Mouse (Mus musculus): ENCODE measurements around the gene Gm20696.

Gene Gm20696

DNA sequence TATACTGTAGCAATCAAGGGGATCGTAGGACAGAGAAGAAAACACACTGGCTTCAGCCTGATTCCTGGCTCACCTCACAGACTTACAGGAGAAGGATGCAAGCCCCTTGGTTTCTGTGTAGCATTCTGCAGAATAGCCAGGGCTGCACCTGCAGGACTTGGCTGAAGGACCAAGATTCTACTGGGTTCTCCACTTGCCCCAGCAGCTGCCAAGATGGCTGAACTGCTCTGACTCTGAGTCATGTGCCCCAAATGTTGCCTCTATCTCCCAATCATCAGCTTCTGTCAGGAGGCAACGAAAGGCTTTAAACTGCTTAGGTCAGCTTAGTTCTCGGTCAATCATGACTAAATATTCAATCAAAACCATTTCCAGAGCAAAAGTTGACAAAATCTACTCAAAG, 42.1 kb downstream of the Gm20696 start:
- no peak for DNase-seq (ENCODE audit: low spot score)

DNA sequence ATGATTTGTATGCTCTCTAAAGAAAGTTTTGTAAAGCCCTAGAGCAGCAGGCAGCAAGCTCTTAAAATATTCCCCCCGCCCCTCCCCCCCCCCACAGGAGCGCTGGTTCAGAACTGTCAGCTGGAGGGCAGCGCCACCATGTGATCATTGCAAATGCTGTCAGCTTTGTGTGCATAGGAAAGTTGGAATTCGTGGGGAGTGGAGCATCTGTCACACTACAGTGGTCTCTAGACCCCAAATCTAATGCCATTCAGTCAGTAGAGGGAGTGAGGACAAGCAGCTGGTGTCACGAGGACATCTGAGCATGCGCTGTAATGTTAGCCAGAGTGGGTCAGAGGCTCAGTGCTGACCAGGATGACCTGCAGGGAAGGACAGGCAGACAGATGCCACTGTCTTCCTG, 43.0 kb downstream of the Gm20696 start:
- DNase-seq (ENCODE audit: low spot score): no peak

DNA sequence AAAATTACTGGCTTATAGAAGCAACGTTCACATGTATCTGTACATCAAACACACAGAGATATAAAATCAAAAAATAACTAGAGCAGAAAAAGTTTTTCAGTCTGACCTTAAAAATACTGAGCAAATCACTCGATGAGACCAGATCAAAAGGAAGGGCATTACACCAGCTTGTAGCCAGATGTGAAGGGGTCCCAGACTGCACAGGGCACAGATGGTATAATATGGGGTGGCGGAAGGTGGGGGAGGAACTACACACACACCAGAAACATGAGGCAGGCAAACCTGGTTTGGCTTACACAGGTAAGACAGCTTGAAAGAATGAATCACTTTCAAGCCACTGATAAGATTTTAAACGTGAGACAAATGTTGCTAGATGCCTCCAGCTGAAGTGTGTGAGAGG, 45.4 kb downstream of the Gm20696 start:
- DNase-seq (ENCODE audit: low spot score): no peak

DNA sequence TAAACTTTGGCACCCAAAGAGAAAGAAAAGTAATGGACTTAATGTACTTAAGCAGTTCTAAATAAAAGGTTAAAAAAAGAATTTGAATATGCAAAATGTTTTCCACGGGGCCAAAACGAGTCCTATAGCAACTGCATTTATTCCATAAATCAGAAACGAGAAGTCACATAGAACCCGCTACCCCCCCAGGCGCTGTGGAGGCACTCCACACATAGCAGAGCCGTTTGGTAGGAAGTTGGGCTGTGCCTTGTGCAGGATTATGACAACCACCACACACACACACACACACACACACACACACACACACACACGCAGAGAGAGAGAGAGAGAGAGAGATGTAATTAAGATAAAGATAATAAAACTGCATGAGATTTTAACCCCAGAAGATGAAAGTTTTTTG, 46.1 kb downstream of the Gm20696 start:
- no peak for DNase-seq (ENCODE audit: low spot score)

DNA sequence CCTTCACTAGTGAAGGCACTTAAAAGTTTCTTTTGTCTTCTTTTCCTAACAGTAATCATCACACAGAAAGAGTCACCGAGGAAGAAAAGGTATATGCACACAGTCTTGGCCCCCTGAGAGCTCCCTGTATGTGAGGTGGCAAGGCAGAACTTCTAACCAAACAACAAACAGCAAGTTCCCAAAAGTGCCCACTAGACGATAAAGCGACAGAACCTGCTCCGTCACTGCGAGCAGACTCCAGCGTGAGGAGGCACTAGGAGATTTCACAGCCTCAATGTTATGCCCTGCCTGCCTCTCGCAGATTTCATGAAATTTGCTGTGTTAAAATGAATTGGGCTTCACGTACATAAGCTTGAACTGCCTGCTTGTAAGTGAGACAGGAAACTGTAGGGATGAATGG, 46.6 kb downstream of the Gm20696 start:
- DNase-seq (ENCODE audit: low spot score): no peak

DNA sequence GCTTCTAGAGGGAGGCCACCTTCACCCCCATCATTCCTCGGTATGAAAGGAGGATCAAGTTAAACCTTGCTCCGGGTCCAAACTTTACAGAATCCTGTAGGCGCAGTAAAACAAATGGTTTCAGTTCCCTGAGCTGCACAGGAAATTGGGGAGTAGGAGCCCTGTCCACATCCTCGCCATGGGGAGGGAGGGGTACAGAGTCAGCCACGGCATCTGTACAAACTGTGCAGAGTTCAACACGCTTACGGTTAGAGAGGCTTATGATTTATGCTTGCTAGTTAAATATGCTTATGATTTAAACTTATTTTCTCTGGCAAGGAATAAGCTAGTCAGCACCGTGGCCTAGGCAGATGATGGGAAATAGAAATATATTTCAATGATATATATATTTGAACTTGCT, 47.1 kb downstream of the Gm20696 start:
- no peak for DNase-seq (ENCODE audit: low spot score)

DNA sequence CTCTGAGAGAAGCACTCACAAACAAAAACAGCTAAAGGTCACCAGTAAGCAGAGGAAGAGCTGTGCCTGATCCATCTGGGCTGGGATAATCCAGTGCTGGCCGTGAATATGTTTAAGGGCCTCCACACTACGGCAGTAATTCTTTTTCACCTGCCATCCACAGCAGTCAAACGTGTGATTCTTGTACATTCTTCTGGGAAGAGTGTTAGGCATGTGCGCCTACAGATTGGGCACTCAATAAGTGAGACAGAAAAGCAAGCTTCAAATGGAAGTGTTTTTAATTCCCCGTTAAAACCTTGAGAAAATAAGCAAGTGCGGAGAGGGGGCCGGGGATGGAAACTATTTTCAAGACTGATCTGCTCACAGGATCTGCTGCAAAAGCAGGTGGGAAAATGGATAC, 48.7 kb downstream of the Gm20696 start:
- no peak for DNase-seq (ENCODE audit: low spot score)

DNA sequence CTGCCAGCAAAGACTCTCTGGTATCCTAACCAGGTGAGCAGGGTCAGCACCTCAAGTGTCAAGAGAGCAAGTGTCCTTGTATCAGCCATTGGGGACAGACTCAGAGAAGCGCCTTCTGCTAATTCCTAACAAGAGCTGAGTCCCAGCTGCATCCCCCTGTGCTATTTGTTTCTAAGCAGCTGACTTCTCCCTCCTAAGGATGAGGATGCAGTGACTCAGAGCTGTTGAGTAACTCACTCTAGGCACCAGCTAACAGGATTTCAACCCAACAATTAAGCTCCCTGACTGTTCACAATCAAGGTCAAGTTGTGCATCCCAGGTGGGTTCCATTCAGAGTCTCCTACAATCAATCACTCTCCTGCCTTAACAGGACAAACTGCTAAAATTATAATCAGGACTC, 49.2 kb downstream of the Gm20696 start:
- DNase-seq (ENCODE audit: low spot score): no peak

DNA sequence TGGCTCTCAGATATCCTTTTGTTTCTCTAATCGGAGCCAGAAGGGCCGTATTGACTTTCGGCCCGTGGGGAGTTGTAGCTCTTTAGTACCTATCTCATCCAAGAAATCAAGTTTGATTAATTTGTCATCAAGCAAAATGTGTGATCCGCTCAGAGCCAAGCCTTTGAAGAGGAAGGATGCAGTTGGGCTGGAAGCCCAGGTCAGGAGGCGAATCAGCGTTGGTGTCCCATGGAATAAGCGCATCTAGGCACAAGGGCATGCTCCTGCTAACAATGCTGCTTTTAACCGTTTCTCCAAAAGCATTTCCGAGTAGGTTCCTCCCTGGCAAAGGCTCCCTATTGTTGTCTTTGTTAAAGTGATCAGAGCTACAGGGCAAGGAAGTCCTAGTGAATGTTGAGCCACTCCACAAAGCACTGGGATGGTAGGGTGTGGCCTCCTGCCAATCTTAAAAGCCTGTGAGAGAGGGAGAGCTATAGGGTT, 51.3 kb downstream of the Gm20696 start:
- DNase-seq (ENCODE audit: low spot score): no peak

DNA sequence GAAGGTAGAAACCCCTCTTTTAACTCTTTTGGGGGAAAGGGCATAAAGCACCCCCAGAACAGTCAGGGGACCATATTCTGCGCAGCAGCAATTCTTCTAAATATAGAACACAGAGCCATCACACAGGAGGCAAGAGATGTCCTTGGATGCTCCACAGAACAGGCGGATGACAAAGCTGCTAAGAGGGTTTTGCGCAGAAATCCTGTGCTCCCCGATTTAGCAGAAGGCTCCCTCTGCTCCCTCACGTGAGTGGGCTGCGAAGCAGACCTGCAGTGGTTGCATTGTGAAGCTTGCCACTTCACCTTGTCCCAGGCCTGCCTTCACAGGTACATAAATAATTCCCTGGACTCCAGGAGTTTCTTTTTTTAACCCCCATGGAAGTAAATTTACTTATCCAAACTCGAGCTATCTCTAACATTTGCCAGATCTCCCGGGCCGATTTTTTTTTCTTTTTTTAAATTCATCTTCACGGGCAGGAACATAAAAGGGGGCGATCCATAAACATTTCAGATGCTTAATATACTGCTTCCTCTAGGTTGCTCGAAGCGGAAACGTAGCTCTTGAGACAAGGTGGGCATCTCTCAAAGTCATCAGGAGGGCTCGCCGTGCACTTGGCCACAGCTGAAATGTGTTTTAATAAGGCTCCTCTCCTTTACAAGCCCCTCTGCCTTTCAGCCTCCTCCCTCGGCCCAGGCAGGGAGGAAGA, 51.9 kb downstream of the Gm20696 start:
- no peak for DNase-seq (ENCODE audit: low spot score)

DNA sequence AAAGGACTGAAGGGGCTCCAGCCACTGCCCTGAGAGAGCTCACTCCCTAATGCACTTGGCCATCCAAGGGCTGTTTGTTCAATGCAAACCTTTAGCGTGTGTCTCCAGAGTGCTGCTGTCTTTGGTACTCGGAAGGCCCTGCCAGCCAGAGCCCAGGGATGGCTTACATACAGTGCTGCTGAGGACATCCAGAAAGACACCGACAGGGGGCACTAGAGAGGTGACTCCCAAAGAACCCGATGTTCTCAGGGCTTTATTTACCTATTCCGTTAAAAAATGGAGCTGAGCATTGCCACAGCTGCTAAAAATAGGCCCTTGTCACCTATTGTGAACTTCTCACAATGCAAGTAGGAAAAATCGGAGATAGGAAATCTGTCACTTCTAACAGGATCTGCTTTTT, 54.7 kb downstream of the Gm20696 start:
- DNase-seq (ENCODE audit: low spot score): no peak

DNA sequence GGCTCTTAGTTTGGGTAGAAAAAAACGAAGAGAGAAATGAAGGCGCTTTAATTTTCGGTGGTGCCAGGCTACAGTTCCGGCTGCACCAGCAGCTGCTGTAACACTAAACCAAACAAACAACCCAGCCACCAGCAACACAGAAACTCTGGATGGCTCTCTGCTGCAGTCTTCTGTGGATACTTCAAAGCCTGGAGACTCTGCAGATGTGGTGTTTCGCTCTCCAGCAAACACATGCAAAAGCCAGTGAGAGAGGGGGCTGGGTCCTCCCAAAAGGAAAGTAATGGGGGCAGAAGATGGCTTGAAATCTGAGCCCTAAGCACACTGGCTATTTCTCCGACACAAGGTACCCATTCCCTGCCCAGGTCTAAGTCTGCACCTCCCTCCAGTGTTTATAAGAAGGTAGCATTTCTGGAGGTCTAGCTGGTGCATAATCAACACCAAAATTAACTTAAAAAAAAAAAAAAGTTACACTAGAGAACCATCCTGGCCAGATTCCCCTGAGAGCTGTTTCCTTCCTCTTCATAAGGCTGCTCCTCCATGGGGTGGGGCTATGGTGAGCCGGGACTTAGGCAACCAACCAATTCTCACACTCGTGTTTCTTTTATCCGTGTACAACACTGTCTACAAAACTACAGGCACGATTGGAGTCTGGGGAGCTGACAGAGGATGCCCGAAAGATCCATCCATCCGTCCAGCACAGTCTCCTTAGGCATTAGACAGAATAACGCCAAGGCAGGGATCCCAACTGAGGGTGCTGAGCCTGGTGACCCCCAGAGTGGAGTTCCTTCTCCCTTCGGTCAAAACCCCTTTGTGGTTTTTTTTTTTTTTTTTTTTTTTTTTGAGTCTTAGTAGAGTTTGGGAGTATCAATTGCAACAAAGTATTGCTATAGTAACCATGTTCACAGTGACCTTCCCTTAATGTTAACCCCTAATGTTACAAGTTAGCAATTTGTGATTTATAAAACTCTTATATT, 55.9 kb downstream of the Gm20696 start:
- DNase-seq (ENCODE audit: low spot score): no peak

DNA sequence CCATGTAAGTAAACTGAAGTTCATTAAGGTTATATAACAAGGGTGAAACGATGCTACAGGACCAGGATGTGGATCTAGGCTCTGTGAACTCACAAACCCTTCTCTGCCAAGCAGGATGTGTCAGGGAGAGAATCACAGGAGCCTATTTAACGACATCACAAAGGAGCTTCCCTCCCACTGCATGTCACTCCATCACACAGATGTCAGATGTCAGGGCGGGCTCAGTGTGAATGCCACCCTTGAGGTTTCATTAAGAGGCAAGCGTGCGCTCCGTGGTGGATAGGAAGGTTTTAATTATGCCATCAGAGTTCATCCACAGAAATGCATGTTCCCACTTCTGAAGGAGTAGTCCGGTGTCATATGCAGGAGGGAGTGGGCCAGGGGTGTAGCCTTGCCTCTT, 60.5 kb downstream of the Gm20696 start:
- no peak for DNase-seq (ENCODE audit: low spot score)

DNA sequence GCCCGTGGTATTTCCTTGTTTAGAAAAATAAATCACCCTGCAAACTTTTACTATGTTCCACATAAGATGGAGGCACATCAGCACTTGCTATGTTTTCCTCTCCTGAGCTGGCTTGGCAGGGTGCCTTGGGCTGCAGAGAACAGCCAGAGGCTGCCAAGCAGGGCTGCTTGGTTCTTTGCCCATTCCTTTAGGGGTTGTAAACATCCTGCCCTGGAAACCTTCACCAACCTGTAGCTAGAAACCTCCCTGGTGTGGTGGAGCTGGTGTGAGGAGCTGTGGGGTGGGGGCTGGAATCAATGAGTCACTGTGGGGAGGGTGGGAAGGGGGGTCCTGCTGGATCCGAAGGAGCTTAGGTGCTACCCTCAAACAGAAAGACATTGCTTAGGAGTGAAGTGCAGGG, 61.8 kb downstream of the Gm20696 start:
- no peak for DNase-seq (ENCODE audit: low spot score)

DNA sequence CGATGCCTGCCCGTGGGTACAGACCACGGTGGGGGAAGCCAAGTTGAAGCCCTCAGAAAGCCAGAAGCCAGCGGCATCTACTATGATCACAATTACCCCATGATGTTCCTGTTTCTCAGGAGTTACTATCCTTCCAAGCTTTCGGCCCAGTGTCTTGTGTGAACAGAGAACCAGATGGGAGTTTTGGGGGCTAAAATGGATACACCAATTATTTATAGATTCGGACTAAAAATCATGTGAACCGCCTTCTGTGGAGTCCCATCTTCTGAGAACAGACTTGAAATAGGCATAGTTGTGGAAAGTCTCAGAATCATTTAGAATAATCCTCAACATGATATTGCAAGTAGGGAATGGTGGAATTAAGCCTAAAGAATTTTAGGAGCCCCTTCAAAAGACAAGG, 64.2 kb downstream of the Gm20696 start:
- no peak for DNase-seq (ENCODE audit: low spot score)

DNA sequence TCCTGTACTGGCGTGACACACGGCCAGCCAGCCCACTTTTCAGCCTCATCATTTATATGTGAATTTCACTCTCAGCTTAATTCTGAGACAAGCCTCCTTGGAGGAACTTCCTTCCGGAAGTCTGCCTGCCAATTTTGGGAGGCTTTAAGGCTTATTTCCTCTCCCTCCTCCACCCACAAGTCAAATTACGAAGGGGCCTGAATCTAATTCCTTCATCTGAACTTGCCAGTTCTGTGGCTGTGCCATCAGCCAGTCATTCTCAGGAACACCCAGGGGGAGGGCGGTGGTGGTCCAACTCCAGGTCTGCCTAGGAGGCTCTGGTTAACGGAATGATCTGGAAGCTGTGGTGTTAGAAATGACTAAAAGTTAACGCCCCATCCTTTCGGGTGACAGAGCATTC, 65.7 kb downstream of the Gm20696 start:
- no peak for DNase-seq (ENCODE audit: low spot score)

DNA sequence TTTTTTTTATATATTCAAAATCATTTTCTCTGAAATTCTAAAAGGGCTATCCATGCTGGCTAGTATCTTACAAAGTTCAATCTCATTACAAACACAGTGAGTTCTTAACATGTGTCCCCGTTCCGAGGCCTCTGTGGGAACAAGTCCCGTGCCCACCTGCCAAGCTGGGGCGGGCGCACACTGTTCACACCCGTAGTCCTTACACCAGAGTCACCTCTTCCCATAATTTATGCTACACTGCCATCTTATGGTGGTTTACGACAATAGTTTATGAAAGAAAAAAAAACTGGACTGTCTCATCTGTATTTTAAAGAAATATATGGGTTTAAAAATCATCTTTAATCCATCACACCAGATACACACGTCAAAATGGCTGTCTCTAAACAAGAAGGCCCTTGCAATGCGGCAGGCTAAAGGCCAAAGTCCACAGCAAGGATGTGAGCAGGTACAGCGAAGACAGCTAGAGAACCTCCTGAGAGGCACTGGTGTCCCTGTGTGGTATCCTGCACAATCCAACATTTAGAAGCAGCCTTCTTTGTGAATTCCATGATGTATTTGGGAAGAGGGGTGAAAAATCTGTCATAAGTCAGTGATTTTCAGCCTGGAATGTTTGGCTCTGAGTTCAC, 66.3 kb downstream of the Gm20696 start:
- peak; percentile 3 for DNase-seq (ENCODE audit: low spot score)

DNA sequence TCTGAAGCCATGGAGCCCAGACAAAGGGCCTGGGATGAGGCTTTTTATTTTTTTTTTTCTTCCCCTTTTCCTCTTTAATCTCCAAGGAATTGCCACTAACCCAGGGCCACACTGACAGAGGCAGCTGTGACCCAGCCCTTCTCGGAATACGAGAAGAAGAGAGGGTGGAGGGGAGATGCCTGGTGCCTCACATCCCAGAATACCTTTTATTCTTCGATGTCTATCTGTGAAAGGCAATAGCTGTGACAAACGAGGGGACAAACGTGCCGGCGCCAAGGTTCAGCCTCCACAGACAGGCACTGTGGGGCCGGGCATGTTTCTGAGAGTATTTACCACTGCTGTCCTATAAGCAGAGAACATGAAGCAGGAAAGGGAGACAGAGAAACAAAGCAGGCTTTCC, 66.9 kb downstream of the Gm20696 start:
- no peak for DNase-seq (ENCODE audit: low spot score)

DNA sequence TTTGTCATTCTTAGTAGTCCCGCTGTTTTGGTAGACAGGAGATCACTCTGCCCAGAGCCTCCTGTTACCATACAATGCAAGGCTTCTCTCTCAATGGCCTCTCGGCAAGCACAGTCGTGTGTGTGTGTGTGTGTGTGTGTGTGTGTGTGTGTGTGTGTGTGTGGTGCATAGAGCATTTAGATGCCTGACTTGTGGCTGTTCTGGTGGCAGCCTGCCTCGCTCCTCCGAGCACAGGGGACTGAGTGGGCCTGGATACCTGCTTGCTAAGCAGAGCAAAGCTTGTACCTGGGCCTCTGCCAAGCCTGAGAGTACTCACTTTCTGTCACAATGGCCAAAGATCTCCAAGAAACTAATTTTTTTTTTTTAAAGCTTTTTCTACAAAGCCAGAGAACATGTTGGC, 67.4 kb downstream of the Gm20696 start:
- no peak for DNase-seq (ENCODE audit: low spot score)

DNA sequence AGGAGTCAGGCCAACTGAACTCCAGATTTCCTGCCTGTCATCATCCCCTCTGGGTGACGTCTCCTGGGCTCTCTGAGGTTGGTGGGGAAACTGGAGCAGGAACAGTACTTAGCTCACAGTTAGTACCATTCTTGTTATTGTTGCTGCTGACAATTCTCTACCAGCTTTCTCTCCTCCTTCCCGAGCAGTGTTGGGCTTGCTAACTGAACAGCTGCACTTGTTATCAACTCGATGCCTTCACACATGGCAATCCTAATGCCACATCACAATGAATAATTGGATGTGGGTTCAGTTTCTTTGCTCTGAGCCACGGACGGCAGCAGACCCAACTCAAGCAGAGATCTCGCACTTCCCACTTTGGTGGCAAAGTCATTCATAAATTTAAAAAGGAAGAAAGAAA, 89.6 kb downstream of the Gm20696 start:
- no peak for DNase-seq (ENCODE audit: low spot score)

DNA sequence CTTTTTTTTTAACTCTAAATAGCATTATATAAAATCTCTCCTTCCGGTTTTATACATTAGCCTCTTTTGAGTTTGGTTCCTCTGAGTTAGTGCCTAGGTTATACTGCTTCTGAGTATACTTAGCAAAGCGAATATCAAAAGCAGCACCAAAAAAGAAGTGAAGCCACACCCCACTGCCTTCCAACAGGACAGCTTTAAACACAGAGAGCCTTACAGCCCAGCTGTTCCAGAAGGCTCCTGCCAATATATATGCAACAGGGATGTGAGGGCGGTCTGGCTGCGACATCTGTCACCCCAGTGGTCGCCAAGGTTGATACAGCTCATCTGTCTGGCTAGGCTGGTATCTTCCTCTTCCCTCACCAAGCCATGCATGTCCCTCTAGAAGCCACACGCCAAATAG, 91.0 kb downstream of the Gm20696 start:
- no peak for DNase-seq (ENCODE audit: low spot score)

DNA sequence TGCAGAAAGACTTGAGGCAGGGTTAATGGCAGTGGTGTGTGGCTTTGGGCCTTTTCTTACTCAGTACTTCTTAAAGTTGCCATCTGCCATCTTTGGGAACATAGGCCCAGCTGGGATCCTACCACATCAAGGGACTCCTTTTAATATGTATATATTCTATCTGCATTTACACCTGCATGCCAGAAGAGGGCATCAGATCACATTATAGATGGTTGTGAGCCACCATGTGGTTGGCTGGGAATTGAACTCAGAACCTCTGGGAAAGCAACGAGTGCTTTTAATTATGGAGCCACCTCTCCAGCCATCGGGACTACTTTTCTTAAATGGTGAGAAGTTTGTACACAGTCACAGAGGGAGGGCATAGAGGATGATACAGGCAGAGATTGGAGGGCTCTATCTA, 93.3 kb downstream of the Gm20696 start:
- DNase-seq (ENCODE audit: low spot score): no peak

DNA sequence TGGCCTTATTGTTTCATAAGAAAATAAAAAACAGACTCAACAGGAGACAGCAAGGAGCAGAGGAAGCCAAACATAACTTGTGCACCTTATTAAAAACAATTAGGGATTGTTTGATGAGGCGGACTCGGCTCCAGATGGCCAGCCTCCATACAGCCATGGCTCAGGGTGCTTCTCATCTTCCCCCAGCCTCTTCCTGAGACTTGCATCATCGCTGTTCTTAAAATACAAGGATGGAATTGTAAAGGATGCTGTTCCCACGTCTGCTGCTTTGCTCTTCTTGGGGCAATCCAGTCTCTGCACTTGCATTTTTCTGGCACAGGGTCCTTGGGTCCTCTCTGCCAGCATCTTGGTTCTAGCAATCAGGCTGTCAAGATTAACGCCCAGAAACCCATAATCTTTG, 94.5 kb downstream of the Gm20696 start:
- no peak for DNase-seq (ENCODE audit: low spot score)
